Mouse (Mus musculus): ENCODE data around the gene Fam178b.

DNA sequence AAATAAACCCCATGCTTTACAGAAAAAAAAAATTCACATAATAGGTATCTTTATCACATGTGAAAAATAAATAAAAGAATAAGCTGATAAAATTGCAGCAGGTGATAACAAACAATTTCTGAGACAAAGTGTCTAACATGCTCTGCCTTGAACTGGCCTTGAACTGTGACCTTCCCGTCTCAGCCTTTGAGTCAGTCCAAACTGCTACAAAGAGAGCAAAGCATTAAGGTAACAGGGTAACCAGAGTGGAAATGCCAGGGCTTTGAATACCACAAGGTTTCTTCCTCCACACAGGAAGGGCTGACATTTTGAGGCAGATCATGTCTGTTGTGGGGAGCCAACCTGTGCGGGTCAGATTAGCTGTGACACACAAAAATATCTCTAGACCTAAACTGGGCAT lies 137.6 kb downstream of the Fam178b start:
- no peak for TF ChIP-seq CTCF (IDR thresholded peaks at IDR 0.05; ENCODE audit: low read depth, low read length)
- TF ChIP-seq POLR2A (IDR thresholded peaks at IDR 0.05; ENCODE audit: borderline replicate concordance, low read depth, low read length), result no peak

Data from bone marrow macrophage, adult 2 months (primary cell).